Mouse (Mus musculus) testis, adult 2 months (tissue): ENCODE results near the gene Dnase1l1.

Experiments used
- CTCF ChIP-seq: fragments of 200-500 bp; IDR thresholded peaks from 2 replicates; pipeline ENCODE4 v1.5.1; 2012; ENCODE audit warnings: low read depth, mild to moderate bottlenecking, inconsistent platforms, low read length, moderate library complexity; ENCODE audit not compliant: control insufficient read depth, insufficient read depth, insufficient replicate concordance
- POLR2A ChIP-seq: fragments of 200-500 bp; IDR thresholded peaks from 2 replicates; pipeline ENCODE4 v1.6.1; 2012; ENCODE audit warnings: low read depth, mild to moderate bottlenecking, inconsistent platforms, low read length, moderate library complexity; ENCODE audit not compliant: control insufficient read depth

DNA sequence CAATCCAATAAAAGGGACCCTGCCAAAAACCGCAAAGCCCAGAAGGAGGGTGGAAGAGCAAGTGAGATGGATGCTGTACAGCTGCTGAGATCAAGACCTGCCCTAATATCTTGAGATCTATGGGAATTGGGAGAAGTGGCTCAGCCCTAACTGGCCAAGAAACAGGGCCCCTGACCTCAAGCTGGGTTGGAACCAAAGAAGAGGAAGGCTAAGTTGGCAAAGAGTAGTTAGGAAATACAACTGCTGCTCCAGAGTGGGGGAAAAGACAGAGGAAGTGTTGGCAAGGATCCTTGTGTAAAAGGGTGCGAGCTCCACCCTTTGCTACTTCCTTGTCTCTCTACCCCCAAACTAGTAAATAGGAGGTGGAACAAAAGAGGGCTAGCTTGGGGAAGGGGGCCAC, 38.7 kb downstream of the Dnase1l1 start:
- TF ChIP-seq POLR2A (no peak), CTCF (no peak)
